Mouse (Mus musculus): Measurements from ENCODE around the gene Pxylp1.

DNA sequence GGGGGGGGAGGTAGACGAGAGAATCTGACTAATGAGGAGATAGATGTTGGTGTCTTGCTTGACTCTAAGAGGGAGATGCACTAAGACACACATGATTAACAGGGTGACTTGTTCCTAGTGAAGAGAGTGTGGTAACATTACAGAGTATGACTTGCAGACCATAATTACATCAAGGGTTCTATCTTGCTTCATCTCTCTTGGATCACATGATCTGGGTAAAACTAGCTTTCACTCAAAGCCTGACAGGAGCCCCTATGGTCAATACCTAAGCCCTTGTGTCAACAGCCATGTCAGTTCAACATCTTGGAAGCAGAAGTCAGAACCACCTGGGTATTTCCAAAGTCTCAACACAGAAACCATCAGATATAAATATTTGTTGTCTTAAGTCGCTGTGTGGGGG lies 99.9 kb downstream of the Pxylp1 start:
- TF ChIP-seq MYOG (IDR thresholded peaks at IDR 0.05; ENCODE audit: control insufficient read depth, extremely low read depth, insufficient read length) = no peak
- TF ChIP-seq CTCF (IDR thresholded peaks at IDR 0.05; ENCODE audit: control insufficient read depth, insufficient read depth, insufficient read length) = no peak
- no peak for TF ChIP-seq MAX (IDR thresholded peaks at IDR 0.05)
- no peak for TF ChIP-seq FOSL1 (IDR thresholded peaks at IDR 0.05; ENCODE audit: insufficient read depth, low read length, poor library complexity, severe bottlenecking)
- TF ChIP-seq USF1 (IDR thresholded peaks at IDR 0.05; ENCODE audit: low read depth) = peak; percentile 23
- TF ChIP-seq MYOD1 (IDR thresholded peaks at IDR 0.05; ENCODE audit: control insufficient read depth, insufficient read length, low read depth) = no peak
- no peak for TF ChIP-seq CEBPB (IDR thresholded peaks at IDR 0.05; ENCODE audit: low read depth)

Measured in C2C12 (cell line).